Mouse (Mus musculus) gastrocnemius, postnatal 10 days (tissue): ENCODE measurements around the gene BC147527. TPM values are rescaled to one million over a fixed set of nuclear protein-coding genes. Genes with fewer than 3 reads are reported as not detected.
"Not testable (repeated sequence)": the region's sequence is repeated elsewhere in the genome, so short reads cannot be mapped to it uniquely, and the experiment has no call there.

ENCODE experiments used
- DNase-seq: peaks from one replicate; pipeline ENCODE4 v3.0.0; 2021; ENCODE audit warnings: mixed read lengths
- long read RNA-seq, 2 experiments: library from polyadenylated mRNA; stranded (forward); transcript quantifications; one replicate each; pipeline ENCODE4 v2.0.0; 2021
- total RNA-seq, 2 experiments: library from RNA; stranded (reverse); gene quantifications; 2 replicates each; pipeline ENCODE4 v1.2.3; 2021

The BC147527 gene
- total RNA-seq = not detected
- long read RNA-seq, experiment 1 = 0 reads
- long read RNA-seq, experiment 2 = 0 reads

- no peak for DNase-seq
These were observed at the start of gene BC147527 for GRCm38 (mm10) chr13:120299991-120300442. Gene BC147527 (plus strand): TSS chr13:120300392.

- DNase-seq = not testable (repeated sequence)
These were observed 48.8 kb upstream of the BC147527 start for GRCm38 (mm10) chr13:120251208-120251924.

- DNase-seq = not testable (repeated sequence)
These were observed 41.2 kb upstream of the BC147527 start for GRCm38 (mm10) chr13:120258817-120259658.

GRCm38 (mm10) chr13:120259718-120260117 lies 40.5 kb upstream of the BC147527 start:
- not testable (repeated sequence) for DNase-seq

GRCm38 (mm10) chr13:120262870-120263269 lies 37.3 kb upstream of the BC147527 start, which contains the start of gene AF067061:
Gene AF067061 (plus strand): TSS chr13:120263114.
- not testable (repeated sequence) for DNase-seq

GRCm38 (mm10) chr13:120277837-120278236 lies 22.4 kb upstream of the BC147527 start:
- not testable (repeated sequence) for DNase-seq

- DNase-seq = no peak
These were observed 21.4 kb upstream of the BC147527 start for GRCm38 (mm10) chr13:120278784-120279183.

- no peak for DNase-seq
These were observed 783 bp upstream of the BC147527 start for GRCm38 (mm10) chr13:120299324-120299894.

GRCm38 (mm10) chr13:120300853-120301252 lies 661 bp downstream of the BC147527 start:
- DNase-seq = no peak

GRCm38 (mm10) chr13:120310749-120311148 lies 10.6 kb downstream of the BC147527 start:
- no peak for DNase-seq

GRCm38 (mm10) chr13:120313584-120313983 lies 13.4 kb downstream of the BC147527 start:
- no peak for DNase-seq

- DNase-seq = not testable (repeated sequence)
These were observed 16.4 kb downstream of the BC147527 start, which contains the start of gene Tcstv3 for GRCm38 (mm10) chr13:120316578-120316977. Gene Tcstv3 (plus strand): TSS chr13:120316878.

- no peak for DNase-seq
These were observed 20.0 kb downstream of the BC147527 start for GRCm38 (mm10) chr13:120320183-120320582.

- no peak for DNase-seq
These were observed 20.5 kb downstream of the BC147527 start for GRCm38 (mm10) chr13:120320721-120321120.

Other genes starting within 250 kb of the BC147527 start
- gene Gm21188, start 248.2 kb upstream of the BC147527 start, total RNA-seq = under 1 TPM in 1 of 2 experiments, not detected in 1; 0.29 TPM
- gene Gm20767, start 160.1 kb upstream of the BC147527 start, total RNA-seq = not detected
- not detected for gene Gm21818, start 128.0 kb upstream of the BC147527 start, total RNA-seq
- gene Gm21762, start 84.4 kb upstream of the BC147527 start, total RNA-seq = not detected
- gene Gm21731, start 61.3 kb upstream of the BC147527 start, total RNA-seq = not detected
- not detected for gene AF067061, start 37.3 kb upstream of the BC147527 start, total RNA-seq
- gene Tcstv3, start 16.5 kb downstream of the BC147527 start, total RNA-seq = not detected